Mouse (Mus musculus): ENCODE measurements at regions not wholly inside any gene's neighbourhood (a gene's known extent, or its start where the extent isn't known, plus 50 kb on each side); places are given as distances from the start of the nearest gene placed in this dataset.

DNA sequence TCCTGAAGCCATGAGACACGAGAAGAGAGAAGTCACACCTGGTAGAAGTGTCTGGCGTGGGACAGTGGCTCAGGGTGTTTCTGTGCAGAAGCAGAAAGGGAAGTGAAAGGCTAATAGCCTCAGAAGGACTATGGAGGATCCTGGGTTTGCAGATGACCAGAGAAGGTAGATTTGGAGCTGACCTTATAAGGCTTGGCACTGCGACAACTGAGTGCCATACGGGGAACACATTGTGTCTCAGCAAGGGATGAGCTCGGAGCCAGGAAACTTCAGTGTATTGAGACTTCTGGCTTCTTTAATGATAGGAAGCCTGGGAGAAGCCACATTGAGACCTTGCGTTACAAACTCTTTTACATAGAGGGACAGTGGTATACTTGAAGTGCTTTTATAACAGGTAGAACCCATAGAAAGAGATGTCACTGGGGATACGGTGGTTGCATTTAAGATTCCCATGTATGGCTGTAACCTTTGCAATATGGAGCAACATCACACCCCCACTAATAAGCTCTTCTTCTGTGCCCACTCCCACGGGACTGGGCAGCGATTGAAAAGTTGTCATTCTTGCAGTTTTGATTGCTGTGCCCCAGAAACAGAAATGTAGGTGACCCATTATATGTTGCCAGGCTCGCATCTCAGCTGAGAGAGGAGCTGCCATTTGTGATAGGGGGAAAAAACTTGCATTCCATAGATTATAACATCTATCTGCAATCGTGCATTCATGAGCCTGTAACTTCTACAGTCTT lies 61.8 kb upstream of the Dync1i1 start:
- TF ChIP-seq POLR2A (IDR thresholded peaks at IDR 0.05; ENCODE audit: borderline replicate concordance, control insufficient read depth, low read depth, low read length): no peak
- TF ChIP-seq CTCF (IDR thresholded peaks at IDR 0.05; ENCODE audit: control insufficient read depth, insufficient read depth, low read length): no peak
